In the genomic region with DNA sequence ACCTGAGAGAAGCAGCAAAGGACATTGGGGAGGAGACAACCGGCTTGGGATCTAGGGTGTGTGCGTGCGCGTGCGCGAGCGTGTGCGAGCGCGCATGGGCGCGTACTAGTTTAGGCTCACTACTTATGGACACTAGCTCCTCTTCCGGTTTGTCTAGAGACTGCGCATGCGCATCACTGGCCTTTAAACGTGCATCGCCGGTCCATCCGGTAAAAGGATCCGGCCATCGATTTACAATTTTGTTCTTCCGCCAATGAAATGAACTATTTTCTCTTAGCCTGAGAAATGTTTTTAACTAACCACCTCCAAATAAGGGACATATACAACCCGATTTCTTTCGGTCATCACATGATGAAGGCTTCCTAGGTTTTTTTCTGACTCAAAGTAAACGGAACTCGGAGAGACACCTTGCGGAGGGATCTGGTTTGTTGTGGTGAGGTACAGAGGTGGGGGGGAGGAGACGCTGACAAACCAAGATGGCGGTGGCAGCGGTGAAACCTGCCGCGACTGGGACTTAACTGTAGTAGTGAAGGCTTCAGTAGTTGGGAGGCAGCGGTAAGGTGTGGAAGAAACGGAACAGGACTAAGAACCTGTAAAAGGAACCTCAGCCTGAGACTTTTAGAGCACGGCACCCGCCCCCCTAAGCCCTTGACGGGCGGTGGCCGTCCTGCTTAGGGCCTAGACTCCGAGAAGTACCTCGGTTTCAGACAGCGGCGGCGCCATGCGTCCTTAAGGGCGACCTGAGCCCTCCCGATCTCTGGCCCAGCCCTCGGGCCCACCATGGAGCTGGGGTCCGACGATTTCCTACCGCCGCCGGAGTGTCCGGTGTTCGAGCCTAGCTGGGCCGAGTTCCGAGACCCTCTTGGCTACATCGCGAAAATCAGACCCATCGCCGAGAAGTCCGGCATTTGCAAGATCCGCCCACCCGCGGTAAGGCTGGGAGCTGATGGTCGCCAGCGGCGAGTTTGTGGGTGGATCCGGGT, we compare ENCODE assay signal across 8 mouse cellular contexts. TPM values are rescaled to one million over a fixed set of nuclear protein-coding genes. Genes with fewer than 3 reads are reported as not detected.
A peak's percentile ranks its signal among the peaks of the same experiment; 100 is the strongest.
DNase-seq lines count a peak whose midpoint lies in the region; ATAC-seq lines count a peak whose summit lies in the region.

A gene (plus strand): TSS at position 240 of the 983 bp plus-strand sequence.

- H3K4me1 ChIP-seq in heart, embryonic 10.5 days = peaks cover 3% of the 10 kb centered on the region; the same call in 1 of the 2 replicates
- H3K4me1 ChIP-seq in kidney, embryonic 15.5 days = peaks cover 18% of the 10 kb centered on the region

- peak within 1 kb of the TSS; percentile 95 for H3K27ac ChIP-seq in heart, embryonic 10.5 days
- peak within 1 kb of the TSS; percentile 75 for H3K27ac ChIP-seq in kidney, embryonic 15.5 days

- under 1% methylated on average over 69 of the region's 69 CpGs for WGBS in heart, embryonic 10.5 days
- WGBS in kidney, embryonic 15.5 days = 1% methylated on average over 69 of the region's 69 CpGs

- peak within 1 kb of the TSS; percentile 86 for H3K4me3 ChIP-seq in heart, embryonic 10.5 days
- peak within 1 kb of the TSS; percentile 95 for H3K4me3 ChIP-seq in kidney, embryonic 15.5 days (replicated peaks)

- H3K9me3 ChIP-seq in heart, embryonic 10.5 days = no peaks in the 10 kb centered on the region
- H3K9me3 ChIP-seq in kidney, embryonic 15.5 days (replicated peaks) = no peaks in the 10 kb centered on the region

- peak; percentile 91 for ATAC-seq in erythroblast, adult 5-6 weeks (replicated peaks; ENCODE audit: low FRiP score, poor library complexity, severe bottlenecking)
- peak; percentile 99 for ATAC-seq in kidney, embryonic 15.5 days (replicated peaks; ENCODE audit: low FRiP score)
- peak; percentile 96 for ATAC-seq in monocyte, adult 5-6 weeks (replicated peaks; ENCODE audit: insufficient number of reproducible peaks, low FRiP score, low TSS enrichment, poor library complexity, severe bottlenecking)

- DNase-seq in B cell, adult 2 months = peak; percentile 89 to 96
- DNase-seq in brain, adult 2 months (ENCODE audit: low read depth, low spot score) = peak; percentile 99
- DNase-seq in heart, embryonic 10.5 days (ENCODE audit: low spot score) = peak; percentile 99
- DNase-seq in liver = peak; percentile 98
- peak; percentile 90 to 98 for DNase-seq in spleen, postnatal 4 days (ENCODE audit: low spot score in 2 of 2)

- H3K4me2 ChIP-seq in kidney, embryonic 15.5 days = peak within 1 kb of the TSS; percentile 66

- peaks cover 6% of the 10 kb centered on the region; the same call in 1 of the 2 replicates for H3K27me3 ChIP-seq in heart, embryonic 10.5 days (ENCODE audit: insufficient read depth, poor library complexity, severe bottlenecking)
- H3K27me3 ChIP-seq in kidney, embryonic 15.5 days = no peaks in the 10 kb centered on the region

- peak within 1 kb of the TSS; percentile 94 for H3K9ac ChIP-seq in kidney, embryonic 15.5 days

- H3K36me3 ChIP-seq in heart, embryonic 10.5 days = peaks cover 17% of the 10 kb centered on the region
- peaks cover 16% of the 10 kb centered on the region for H3K36me3 ChIP-seq in kidney, embryonic 15.5 days

RNA-seq across cellular contexts. Expression of the gene that starts here (rescaled TPM):
- 75.7 and 79.0 TPM in 2 replicates for total RNA-seq in erythroblast, adult 5-6 weeks (2015; ENCODE audit: low replicate concordance)
- 125 and 143 TPM in 2 replicates for total RNA-seq in erythroblast, adult 5-6 weeks (2017; ENCODE audit: low replicate concordance)
- 44.0 and 59.4 TPM in 2 replicates for polyA plus RNA-seq in heart, embryonic 10.5 days (2016; fragmentation: Nextera tagmentation; extraction: Ambion mirVana)
- polyA plus RNA-seq in kidney, embryonic 15.5 days (2015; fragmentation: Nextera tagmentation; extraction: Ambion mirVana) = 43.4 and 44.0 TPM in 2 replicates
- 36.0 to 60.8 TPM (median 38.0 TPM) in 3 replicates for total RNA-seq in monocyte, adult 5-6 weeks (2017)

Comparison
In these comparisons a context has a peak if more than half of its experiments do, and no peak if none do; other contexts are left out.
1. Peak in every context shown above with its lines: DNase-seq, ATAC-seq, H3K4me3 ChIP-seq and H3K27ac ChIP-seq.